Mouse (Mus musculus): ENCODE results near the gene Crabp2. TPM values are rescaled to one million over a fixed set of nuclear protein-coding genes. Genes with fewer than 3 reads are reported as not detected.

The Crabp2 gene
- polyA plus RNA-seq (2012): 0.45 TPM in 1 of 2 replicates, not detected in the other

DNA sequence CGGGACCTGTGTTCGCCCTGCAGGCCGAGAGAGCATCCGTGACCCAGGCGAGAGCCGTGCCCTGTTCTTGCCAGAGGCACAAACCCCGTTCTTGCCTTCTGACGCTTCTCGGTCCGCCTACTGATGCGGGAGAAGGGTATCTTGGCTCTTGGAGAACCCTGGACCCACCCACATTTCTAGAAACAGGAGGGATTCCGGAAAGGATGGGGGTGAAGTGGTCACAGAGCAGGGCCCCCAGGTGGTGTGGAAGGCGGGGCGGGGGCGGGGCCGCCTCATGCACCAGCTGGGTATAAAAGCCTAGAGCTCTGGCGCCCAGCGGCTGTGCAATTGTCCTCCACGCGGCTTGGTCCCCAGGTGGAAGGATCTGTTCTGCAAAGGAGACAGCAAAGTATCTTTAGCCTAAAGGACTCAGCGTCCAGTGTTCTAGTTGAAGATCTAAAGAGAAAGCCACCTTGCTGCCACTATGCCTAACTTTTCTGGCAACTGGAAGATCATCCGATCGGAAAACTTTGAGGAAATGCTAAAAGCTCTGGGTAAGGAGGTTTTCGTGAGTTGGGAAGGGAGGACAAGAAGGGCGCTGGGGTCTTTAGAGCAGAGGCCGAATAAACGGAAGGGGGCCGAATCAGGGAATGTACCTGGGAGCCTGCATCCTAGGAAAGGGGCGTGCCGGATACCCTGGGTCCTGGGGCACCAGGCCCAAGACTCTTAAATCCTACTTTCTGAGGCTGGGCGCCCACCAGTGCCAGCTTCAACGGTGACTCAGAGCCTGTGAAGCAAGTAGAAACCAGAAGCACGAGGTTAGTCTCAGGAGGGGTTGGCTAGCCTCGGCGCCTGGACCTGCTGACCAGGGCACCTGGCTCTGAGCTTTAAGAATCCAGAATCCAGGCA, at the start of gene Crabp2:
Gene Crabp2 (plus strand): TSS at position 289 of the 888 bp plus-strand sequence.

DNA sequence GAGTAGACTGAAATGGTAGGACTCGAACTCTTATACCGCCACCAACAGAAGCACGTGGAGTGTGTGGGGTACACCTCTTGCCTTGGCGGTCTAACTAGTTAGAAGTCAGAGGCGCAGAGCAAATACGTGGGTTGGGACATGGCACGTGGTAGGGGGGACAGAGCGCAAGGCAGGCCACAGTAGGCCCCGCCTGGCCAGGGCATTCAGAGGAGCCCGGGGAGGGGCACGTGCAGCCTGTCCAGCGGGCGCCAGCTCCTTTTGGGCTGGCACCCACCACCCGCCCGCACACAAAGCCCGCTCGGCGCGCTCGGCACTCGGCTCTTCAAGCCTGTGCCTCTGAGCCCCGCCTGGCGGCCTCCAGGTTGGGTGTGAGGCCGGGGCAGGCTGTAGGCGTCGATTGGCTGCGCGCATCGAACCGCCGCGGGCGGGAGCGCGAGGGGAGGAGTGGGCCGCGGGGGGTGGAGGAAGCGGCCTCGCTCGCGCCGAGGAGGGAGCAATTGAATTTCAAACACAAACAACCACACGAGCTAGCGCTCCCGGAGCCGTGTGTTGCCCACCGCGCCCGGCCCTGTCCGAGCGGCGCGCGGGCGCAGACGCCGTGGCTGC, 42.5 kb upstream of the Crabp2 start, which contains the start of gene Hdgf:
Gene Hdgf (plus strand): TSS at position 442 of the 606 bp plus-strand sequence.

DNA sequence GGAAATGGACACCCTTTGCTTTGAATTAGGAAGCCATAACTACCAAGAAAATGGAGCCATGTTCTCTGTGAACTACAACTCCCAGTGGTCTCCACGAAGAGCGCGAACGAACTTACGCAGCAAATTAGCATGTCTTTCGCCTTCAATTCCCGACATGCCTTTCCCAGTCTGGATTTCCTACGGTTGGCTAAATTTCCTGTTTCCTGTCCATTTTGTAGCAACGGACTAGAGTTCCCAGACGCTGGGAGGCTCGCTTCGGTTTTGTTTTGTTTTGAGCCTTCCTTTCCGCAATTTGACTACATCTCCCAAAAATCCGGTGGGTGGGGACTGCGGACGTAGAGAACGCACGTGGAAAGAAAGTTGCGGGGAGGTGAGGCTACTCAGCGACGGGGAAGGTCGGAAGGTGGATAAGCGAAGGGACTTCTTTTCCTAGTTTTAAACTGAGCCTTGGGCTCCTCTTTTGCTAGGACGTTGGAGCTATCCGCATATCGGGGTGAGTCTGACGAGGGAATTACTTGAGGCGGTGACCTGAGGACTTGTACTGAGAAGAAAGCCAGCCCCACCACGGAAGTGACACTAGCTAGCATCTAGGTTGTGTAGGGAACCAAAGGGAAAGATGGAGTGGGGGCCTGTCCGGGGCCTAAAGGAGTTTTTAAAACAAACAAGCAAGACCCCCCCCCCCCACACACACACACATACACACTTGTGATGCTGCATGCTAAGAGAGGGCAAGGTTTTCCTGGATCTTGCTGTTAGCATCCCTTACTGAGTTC, 28.9 kb upstream of the Crabp2 start, which contains the start of gene Mrpl24:
Gene Mrpl24 (plus strand): TSS at position 171 of the 773 bp plus-strand sequence.

DNA sequence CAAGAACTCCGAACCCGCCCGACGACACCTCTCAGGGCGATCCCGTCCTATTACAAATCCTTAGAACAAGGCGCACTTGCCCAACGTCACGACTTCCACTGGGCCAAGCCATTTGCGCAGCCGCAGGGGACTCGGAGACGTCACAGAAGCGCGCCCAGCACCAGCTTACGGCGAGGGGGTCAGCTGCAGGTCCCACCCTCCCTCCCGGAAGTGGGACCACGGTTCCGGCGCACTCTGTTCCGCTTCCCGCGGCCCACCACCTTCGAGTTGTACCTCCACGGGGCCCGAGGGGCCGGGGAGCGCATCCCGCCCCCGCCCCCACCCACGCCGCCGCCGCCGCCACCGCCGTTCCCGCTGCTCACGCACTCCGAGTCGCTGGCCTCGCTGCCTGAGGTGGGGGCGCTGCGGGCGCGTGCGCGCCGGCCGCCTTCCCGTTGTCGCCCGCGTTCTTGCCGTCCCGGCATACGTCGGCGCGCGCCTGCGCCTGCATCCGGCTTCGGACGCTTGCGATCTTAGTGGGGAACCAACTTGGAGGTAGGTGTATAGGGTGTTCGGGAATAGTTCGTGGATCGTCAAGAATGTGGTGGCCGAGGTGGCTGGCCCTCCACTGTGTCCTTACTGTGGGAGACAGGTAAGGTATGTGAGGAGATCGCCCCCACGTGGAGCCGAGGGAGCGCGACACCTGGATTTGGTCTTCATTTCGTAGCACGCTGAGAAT, 18.2 kb upstream of the Crabp2 start, which contains the start of the genes Isg20l2 and Rrnad1:
Gene Isg20l2 (plus strand): TSS at position 237 of the 718 bp plus-strand sequence.
Gene Rrnad1 (minus strand): TSS at position 640 of the 718 bp plus-strand sequence.

DNA sequence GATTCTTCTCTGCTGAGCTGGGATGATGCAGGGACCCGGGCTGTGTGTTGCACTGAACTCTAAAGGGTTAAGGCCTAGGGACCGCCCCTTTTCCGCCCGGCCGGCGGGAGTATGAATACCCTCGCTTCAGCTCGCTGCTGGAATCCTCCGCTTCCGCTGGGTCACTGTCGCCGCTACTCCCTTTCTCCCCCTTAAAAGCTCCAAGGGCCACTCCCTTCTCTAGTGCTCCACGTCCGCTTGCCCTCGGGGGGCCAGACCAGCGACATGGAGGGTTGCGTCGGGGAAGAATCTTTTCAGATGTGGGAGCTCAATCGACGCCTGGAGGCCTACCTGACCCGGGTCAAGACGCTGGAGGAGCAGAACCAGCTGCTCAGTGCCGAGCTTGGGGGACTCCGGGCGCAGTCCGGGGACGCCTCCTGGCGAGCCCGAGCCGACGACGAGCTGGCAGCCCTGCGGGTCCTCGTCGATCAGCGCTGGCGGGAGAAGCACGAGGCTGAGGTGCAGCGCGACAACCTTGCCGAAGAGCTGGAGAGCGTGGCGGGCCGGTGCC, 22.5 kb downstream of the Crabp2 start, which contains the start of gene Nes:
Gene Nes (plus strand): TSS at position 140 of the 550 bp plus-strand sequence.

DNA sequence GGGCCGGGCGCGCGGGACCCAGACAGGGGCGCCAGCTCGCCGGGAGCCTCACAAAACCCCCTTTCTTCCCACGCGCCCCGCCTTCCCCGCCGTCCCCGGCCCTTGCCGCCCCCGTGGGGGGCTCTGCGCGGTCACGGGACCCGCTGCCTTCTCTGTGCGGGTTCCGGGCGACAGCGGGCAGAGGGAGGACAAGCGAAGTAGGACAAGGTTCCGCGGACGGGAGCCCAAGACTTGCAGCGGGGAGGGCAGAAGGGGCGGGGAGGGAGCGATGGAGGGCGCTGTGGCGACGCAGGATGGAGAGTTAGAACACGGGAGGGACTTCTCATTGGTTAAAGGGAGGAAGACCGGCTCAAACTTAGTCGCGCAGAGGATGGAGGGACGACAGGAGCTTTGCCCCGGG, 51.7 kb downstream of the Crabp2 start, which contains the start of gene Bcan:
Gene Bcan (minus strand): TSS at position 50 of the 400 bp plus-strand sequence.

Other genes starting within 250 kb of the Crabp2 start
- 0.12 and 0.28 TPM in 2 replicates for gene Lrrc71, start 200.0 kb upstream of the Crabp2 start, polyA plus RNA-seq (2012)
- gene Ntrk1, start 153.5 kb upstream of the Crabp2 start, polyA plus RNA-seq (2012): not detected in 2 replicates
- 0.03 and 0.28 TPM in 2 replicates for gene Insrr, start 151.7 kb upstream of the Crabp2 start, polyA plus RNA-seq (2012)
- gene Pear1, start 124.4 kb upstream of the Crabp2 start, polyA plus RNA-seq (2012): 49.7 and 77.3 TPM in 2 replicates
- 2.7 and 4.9 TPM in 2 replicates for gene Sh2d2a, start 101.9 kb upstream of the Crabp2 start, polyA plus RNA-seq (2012)
- 82.0 and 91.6 TPM in 2 replicates for gene Prcc, start 63.1 kb upstream of the Crabp2 start, polyA plus RNA-seq (2012)
- 990 and 1,680 TPM in 2 replicates for gene Hdgf, start 42.3 kb upstream of the Crabp2 start, polyA plus RNA-seq (2012)
- 15.6 and 19.0 TPM in 2 replicates for gene Mrpl24, start 29.2 kb upstream of the Crabp2 start, polyA plus RNA-seq (2012)
- gene Isg20l2, start 18.4 kb upstream of the Crabp2 start, polyA plus RNA-seq (2012): 12.1 TPM in 2 replicates
- 22.8 and 28.5 TPM in 2 replicates for gene Rrnad1, start 17.9 kb upstream of the Crabp2 start, polyA plus RNA-seq (2012)
- 0.15 and 0.16 TPM in 2 replicates for gene Nes, start 22.4 kb downstream of the Crabp2 start, polyA plus RNA-seq (2012)
- not detected in 2 replicates for gene Bcan, start 51.6 kb downstream of the Crabp2 start, polyA plus RNA-seq (2012)
- not detected in 2 replicates for gene Hapln2, start 78.9 kb downstream of the Crabp2 start, polyA plus RNA-seq (2012)
- 30.3 and 52.8 TPM in 2 replicates for gene Gpatch4, start 94.4 kb downstream of the Crabp2 start, polyA plus RNA-seq (2012)
- 74.1 and 77.0 TPM in 2 replicates for gene Naxe, start 109.8 kb downstream of the Crabp2 start, polyA plus RNA-seq (2012)
- gene Ttc24, start 129.6 kb downstream of the Crabp2 start, polyA plus RNA-seq (2012): not detected in 2 replicates
- gene Iqgap3, start 133.3 kb downstream of the Crabp2 start, polyA plus RNA-seq (2012): 11.2 and 11.5 TPM in 2 replicates
- gene Mef2d, start 193.7 kb downstream of the Crabp2 start, polyA plus RNA-seq (2012): 225 and 227 TPM in 2 replicates

Data from megakaryocyte-erythroid progenitor cell, adult 5 weeks (primary cell).